Mouse (Mus musculus) embryonic stem cell, embryonic (primary cell): Measurements from ENCODE around the gene Plod2.

ENCODE experiments used
- CTCF ChIA-PET, 4 experiments: fragments of 300-600 bp in 2 of 4; fragments of 350-600 bp in 2 of 4; sonication (Branson Sonifier 250); formaldehyde crosslinking; loops; one replicate each; lab custom pipeline; 2022; ENCODE audit warnings: inconsistent platforms in 2 of 4; lab: Charles Lee
- POLR2A ChIA-PET, 4 experiments: fragments of 300-600 bp in 2 of 4; fragments of 350-600 bp in 2 of 4; sonication (Branson Sonifier 250); formaldehyde crosslinking; loops; one replicate each; lab custom pipeline; 2022; ENCODE audit warnings: antibody characterized with exemption in 4 of 4, inconsistent platforms in 1 of 4; lab: Charles Lee

Gene Plod2

GRCm38 (mm10) chr9:92588226-92588625, 46.2 kb downstream of the Plod2 start:
- ChIA-PET POLR2A (no interaction called here), CTCF (no interaction called here)

GRCm38 (mm10) chr9:92589021-92589420, 47.0 kb downstream of the Plod2 start:
- CTCF ChIA-PET = no interaction called here
- POLR2A ChIA-PET = no interaction called here

- ChIA-PET CTCF (no interaction called here), POLR2A (no interaction called here)
Observed at GRCm38 (mm10) chr9:92591482-92591881, 49.5 kb downstream of the Plod2 start.

- ChIA-PET POLR2A (interaction anchor here in 1 of 4 experiments (0.6 kb wide), 1 partner anchor 17 kb away, joined by 3 read pairs; no protein-coding TSS in a partner anchor), CTCF (interaction anchor here in 1 of 4 experiments (0.6 kb wide), 1 partner anchor 23 kb away, joined by 5 read pairs; no protein-coding TSS in a partner anchor)
Observed at GRCm38 (mm10) chr9:92592757-92593156, 50.7 kb downstream of the Plod2 start.

GRCm38 (mm10) chr9:92594491-92594890, 52.5 kb downstream of the Plod2 start:
- ChIA-PET CTCF (no interaction called here), POLR2A (no interaction called here)

- ChIA-PET CTCF (no interaction called here), POLR2A (no interaction called here)
Observed at GRCm38 (mm10) chr9:92595296-92595695, 53.3 kb downstream of the Plod2 start.

- ChIA-PET POLR2A (interaction anchor here in 2 of 4 experiments (0.7 to 1.1 kb wide), 2 partner anchors 55 to 1826 kb away, joined by 3 read pairs; partner anchors contain the start of gene Plod2 (in 1 of the 2)), CTCF (no interaction called here)
Observed at GRCm38 (mm10) chr9:92596916-92597547, 55.0 kb downstream of the Plod2 start.

- POLR2A ChIA-PET = interaction anchor here in 2 of 4 experiments (0.7 to 1.1 kb wide), 2 partner anchors 56 to 1825 kb away, joined by 3 read pairs; partner anchors contain the start of gene Plod2 (in 1 of the 2)
- CTCF ChIA-PET = no interaction called here
Observed at GRCm38 (mm10) chr9:92597776-92598175, 55.8 kb downstream of the Plod2 start.

GRCm38 (mm10) chr9:92599940-92600538, 58.0 kb downstream of the Plod2 start:
- POLR2A ChIA-PET = interaction anchor here in 2 of 4 experiments (0.6 to 0.7 kb wide), 2 partner anchors 56 to 159 kb away, joined by 3 to 4 read pairs; no protein-coding TSS in a partner anchor
- CTCF ChIA-PET = no interaction called here

GRCm38 (mm10) chr9:92601551-92601950, 59.5 kb downstream of the Plod2 start:
- CTCF ChIA-PET = no interaction called here
- POLR2A ChIA-PET = interaction anchor here in 1 of 4 experiments (1.1 kb wide), 1 partner anchor 60 kb away, joined by 4 read pairs; the partner anchor contains the start of gene Plod2

- ChIA-PET POLR2A (interaction anchor here in 1 of 4 experiments (1.2 kb wide), 1 partner anchor 62 kb away, joined by 5 read pairs; the partner anchor contains the start of gene Plod2), CTCF (no interaction called here)
Observed at GRCm38 (mm10) chr9:92603541-92603940, 61.5 kb downstream of the Plod2 start.

GRCm38 (mm10) chr9:92610628-92611267, 68.7 kb downstream of the Plod2 start:
- ChIA-PET POLR2A (interaction anchor here in 2 of 4 experiments (0.8 to 1.0 kb wide), 2 partner anchors 68 to 69 kb away, joined by 3 read pairs; partner anchors contain the start of gene Plod2 (in 2 of the 2)), CTCF (interaction anchor here in 2 of 4 experiments (0.5 to 0.7 kb wide), 3 partner anchors 83 to 502 kb away, joined by 3 read pairs; no protein-coding TSS in a partner anchor)

- ChIA-PET CTCF (no interaction called here), POLR2A (no interaction called here)
Observed at GRCm38 (mm10) chr9:92612641-92613040, 70.6 kb downstream of the Plod2 start.

GRCm38 (mm10) chr9:92613206-92613605, 71.2 kb downstream of the Plod2 start:
- CTCF ChIA-PET = no interaction called here
- POLR2A ChIA-PET = no interaction called here

GRCm38 (mm10) chr9:92616418-92616817, 74.4 kb downstream of the Plod2 start:
- ChIA-PET POLR2A (no interaction called here), CTCF (no interaction called here)

- CTCF ChIA-PET = no interaction called here
- POLR2A ChIA-PET = no interaction called here
Observed at GRCm38 (mm10) chr9:92617376-92617775, 75.4 kb downstream of the Plod2 start.

GRCm38 (mm10) chr9:92620088-92620487, 78.1 kb downstream of the Plod2 start:
- CTCF ChIA-PET = no interaction called here
- POLR2A ChIA-PET = no interaction called here

- ChIA-PET CTCF (no interaction called here), POLR2A (no interaction called here)
Observed at GRCm38 (mm10) chr9:92621246-92621645, 79.2 kb downstream of the Plod2 start.

- ChIA-PET POLR2A (no interaction called here), CTCF (no interaction called here)
Observed at GRCm38 (mm10) chr9:92621878-92622282, 79.9 kb downstream of the Plod2 start.

GRCm38 (mm10) chr9:92634792-92635191, 92.8 kb downstream of the Plod2 start:
- ChIA-PET CTCF (no interaction called here), POLR2A (no interaction called here)
